Mouse (Mus musculus): ENCODE measurements around the gene Usp37. TPM values are rescaled to one million over a fixed set of nuclear protein-coding genes. Genes with fewer than 3 reads are reported as not detected.

Gene Usp37
- polyA plus RNA-seq, 1 experiment = 4.1 TPM

GRCm38 (mm10) chr1:74460273-74460672 is 83.8 kb downstream of the Usp37 start:
- no peak for DNase-seq (ENCODE audit: low read depth)

GRCm38 (mm10) chr1:74452611-74453045 is 91.5 kb downstream of the Usp37 start:
- DNase-seq (ENCODE audit: low read depth) = no peak

- no peak for DNase-seq (ENCODE audit: low read depth)
Observed at GRCm38 (mm10) chr1:74444538-74444937, 99.5 kb downstream of the Usp37 start.

- no peak for DNase-seq (ENCODE audit: low read depth)
Observed at GRCm38 (mm10) chr1:74439166-74439876, 104.8 kb downstream of the Usp37 start.

GRCm38 (mm10) chr1:74437702-74438427 is 106.2 kb downstream of the Usp37 start:
- DNase-seq (ENCODE audit: low read depth) = no peak

GRCm38 (mm10) chr1:74435563-74435962 is 108.5 kb downstream of the Usp37 start:
- DNase-seq (ENCODE audit: low read depth) = peak; percentile 31

GRCm38 (mm10) chr1:74434596-74434995 is 109.5 kb downstream of the Usp37 start:
- no peak for DNase-seq (ENCODE audit: low read depth)

GRCm38 (mm10) chr1:74433220-74433619 is 110.9 kb downstream of the Usp37 start:
- no peak for DNase-seq (ENCODE audit: low read depth)

- DNase-seq (ENCODE audit: low read depth) = no peak
Observed at GRCm38 (mm10) chr1:74425845-74426244, 118.2 kb downstream of the Usp37 start.

GRCm38 (mm10) chr1:74423147-74423546 is 120.9 kb downstream of the Usp37 start:
- DNase-seq (ENCODE audit: low read depth) = no peak

- no peak for DNase-seq (ENCODE audit: low read depth)
Observed at GRCm38 (mm10) chr1:74419440-74419794, 124.7 kb downstream of the Usp37 start.

- DNase-seq (ENCODE audit: low read depth) = no peak
Observed at GRCm38 (mm10) chr1:74418747-74419439, 125.2 kb downstream of the Usp37 start.

- no peak for DNase-seq (ENCODE audit: low read depth)
Observed at GRCm38 (mm10) chr1:74415143-74415542, 128.9 kb downstream of the Usp37 start.

- DNase-seq (ENCODE audit: low read depth) = no peak
Observed at GRCm38 (mm10) chr1:74412711-74413110, 131.4 kb downstream of the Usp37 start.

GRCm38 (mm10) chr1:74411753-74412325 is 132.2 kb downstream of the Usp37 start:
- DNase-seq (ENCODE audit: low read depth) = no peak

- no peak for DNase-seq (ENCODE audit: low read depth)
Observed at GRCm38 (mm10) chr1:74408589-74409504, 135.2 kb downstream of the Usp37 start, which contains the start of gene Vil1. TSS of gene Vil1 (plus strand) at chr1:74409376.

GRCm38 (mm10) chr1:74404206-74404605 is 139.9 kb downstream of the Usp37 start:
- DNase-seq (ENCODE audit: low read depth) = no peak

- no peak for DNase-seq (ENCODE audit: low read depth)
Observed at GRCm38 (mm10) chr1:74401015-74401702, 142.9 kb downstream of the Usp37 start.

- no peak for DNase-seq (ENCODE audit: low read depth)
Observed at GRCm38 (mm10) chr1:74400531-74400930, 143.6 kb downstream of the Usp37 start.

- DNase-seq (ENCODE audit: low read depth) = no peak
Observed at GRCm38 (mm10) chr1:74397919-74398451, 146.1 kb downstream of the Usp37 start.
